Mouse (Mus musculus) G1E (cell line): ENCODE results near the gene Ccdc12.

ENCODE experiments used
- CTCF ChIP-seq: IDR thresholded peaks from 2 replicates; pipeline ENCODE4 v1.5.1; 2012; ENCODE audit warnings: low read depth, low read length, inconsistent platforms, mixed read lengths
- GATA1 ChIP-seq: IDR thresholded peaks from 2 replicates; pipeline ENCODE4 v1.6.1; 2012; ENCODE audit warnings: borderline replicate concordance, low read length, inconsistent platforms, mixed read lengths

- no peak for TF ChIP-seq CTCF
- no peak for TF ChIP-seq GATA1
Observed at GRCm38 (mm10) chr9:110746238-110746637, 89.9 kb downstream of the Ccdc12 start.
